19 mouse cellular contexts compared by ENCODE assay signal in the genomic region with DNA sequence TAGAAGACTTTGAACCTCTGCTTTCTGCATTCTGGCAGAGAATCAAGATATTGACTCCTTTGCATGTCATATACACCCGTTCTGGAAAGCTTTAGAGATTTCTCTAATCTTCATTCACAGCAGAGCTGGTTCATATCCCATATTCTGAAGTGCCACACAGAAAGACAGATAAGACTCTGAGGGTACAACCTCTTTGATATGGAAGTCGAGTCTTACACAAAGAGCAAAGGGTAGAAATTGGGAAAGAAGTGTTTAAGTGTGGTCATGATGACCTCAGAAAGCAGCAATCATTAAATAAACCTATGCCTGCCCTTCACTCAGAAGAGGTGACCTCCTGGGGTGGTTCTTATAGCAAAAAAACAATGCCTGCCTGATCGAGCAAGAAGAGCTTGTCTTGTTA.
"Had no signal": no experiment of that assay in that cellular context is flagged by ENCODE, and none has a peak within 500 bp of the region (broad histone marks: within the 10 kb centered on the region; RNA-seq: fewer than 3 reads in every experiment).

No protein-coding gene starts in this region.

- H3K4me3 ChIP-seq: kidney, embryonic 15.5 days; left cerebral cortex, adult 2 months; liver, embryonic 13.5 days; neural tube, embryonic 12.5 days; neural tube, embryonic 15.5 days; stomach, embryonic 15.5 days had no signal

- H3K27me3 ChIP-seq: kidney, embryonic 15.5 days; liver, embryonic 13.5 days; neural tube, embryonic 12.5 days; neural tube, embryonic 15.5 days; stomach, embryonic 15.5 days had no signal

- H3K4me2 ChIP-seq: kidney, embryonic 15.5 days; liver, embryonic 13.5 days; lung, embryonic 14.5 days; neural tube, embryonic 12.5 days; neural tube, embryonic 15.5 days; stomach, embryonic 15.5 days had no signal

- H3K4me1 ChIP-seq: kidney, embryonic 15.5 days; neural tube, embryonic 12.5 days; neural tube, embryonic 15.5 days; stomach, embryonic 15.5 days had no signal

- H3K9ac ChIP-seq: kidney, embryonic 15.5 days; liver, embryonic 13.5 days; lung, embryonic 14.5 days; neural tube, embryonic 12.5 days; neural tube, embryonic 15.5 days; stomach, embryonic 15.5 days had no signal

- H3K27ac ChIP-seq: kidney, embryonic 15.5 days; left cerebral cortex, adult 2 months; liver, embryonic 13.5 days; neural tube, embryonic 12.5 days; neural tube, embryonic 15.5 days; stomach, embryonic 15.5 days had no signal

- DNase-seq: kidney, adult 11 months; kidney, adult 8-10 months; kidney, postnatal 10 days; kidney, postnatal 36 days; layer of hippocampus, postnatal 36 days; liver, embryonic 13.5 days; lung, embryonic 14.5 days; lung, postnatal 36 days; right cerebral cortex, adult 18-20 months; right cerebral cortex, postnatal 14 days; right cerebral cortex, postnatal 4 days; thymus, adult 18-20 months; thymus, postnatal 36 days had no signal

- H3K36me3 ChIP-seq: kidney, embryonic 15.5 days; liver, embryonic 13.5 days; neural tube, embryonic 12.5 days; neural tube, embryonic 15.5 days; stomach, embryonic 15.5 days had no signal

- H3K9me3 ChIP-seq: kidney, embryonic 15.5 days; liver, embryonic 13.5 days; neural tube, embryonic 12.5 days; neural tube, embryonic 15.5 days; stomach, embryonic 15.5 days had no signal

- ATAC-seq: lung, postnatal 0 days had no signal
